Mouse (Mus musculus) hindbrain, postnatal 0 days (tissue): ENCODE measurements around the gene Tbkbp1. TPM values are rescaled to one million over a fixed set of nuclear protein-coding genes. Genes with fewer than 3 reads are reported as not detected.

ENCODE experiments used
- ATAC-seq: fragments of 200-750 bp; cut with Nextera tagmentation; 2 replicates; pipeline ENCODE4 v1.8.0; 2017; ENCODE audit warnings: mild to moderate bottlenecking, moderate TSS enrichment, moderate library complexity
- DNase-seq: peaks from one replicate; pipeline ENCODE4 v3.0.0-alpha.2; 2015; ENCODE audit warnings: low spot score
- H3K27ac ChIP-seq: fragments of 300-500 bp; sonication (generic); 2 replicates; pipeline ENCODE4 v1.5.1; 2014; ENCODE audit warnings: mild to moderate bottlenecking
- H3K27me3 ChIP-seq: fragments of 300-500 bp; sonication (generic); 2 replicates; pipeline ENCODE4 v1.6.1; 2014; ENCODE audit warnings: low read length, mixed read lengths; ENCODE audit not compliant: insufficient read depth
- H3K36me3 ChIP-seq: fragments of 300-500 bp; sonication (generic); 2 replicates; pipeline ENCODE4 v1.6.1; 2014; ENCODE audit warnings: low read length, mixed read lengths; ENCODE audit not compliant: insufficient read depth
- H3K4me1 ChIP-seq: fragments of 300-500 bp; sonication (generic); 2 replicates; pipeline ENCODE4 v1.6.1; 2014; ENCODE audit warnings: antibody characterized with exemption, low read length, mixed read lengths; ENCODE audit not compliant: insufficient read depth
- H3K4me2 ChIP-seq: fragments of 300-500 bp; sonication (generic); 2 replicates; pipeline ENCODE4 v1.6.1; 2014; ENCODE audit warnings: low read depth, mild to moderate bottlenecking, low read length, moderate library complexity, mixed read lengths
- H3K4me3 ChIP-seq: fragments of 300-500 bp; sonication (generic); 2 replicates; pipeline ENCODE4 v1.5.1; 2014; ENCODE audit warnings: low read length
- H3K9ac ChIP-seq: fragments of 300-500 bp; sonication (generic); replicated peaks from 2 replicates; pipeline ENCODE4 v1.6.1; 2014; ENCODE audit warnings: mild to moderate bottlenecking, low read length, moderate library complexity, mixed read lengths
- H3K9me3 ChIP-seq: fragments of 300-500 bp; sonication (generic); 2 replicates; pipeline ENCODE4 v1.6.1; 2016; ENCODE audit warnings: low read length, mixed read lengths
- CTCF ChIP-seq: IDR thresholded peaks from 2 replicates; pipeline ENCODE4 v1.5.1; 2016; ENCODE audit warnings: antibody characterized with exemption, control low read depth, low read depth
- WGBS: fragments of 180-500 bp; shearing (Covaris S2); extraction: QIAGEN DNeasy Blood & Tissue Kit; methylation state at CpG from one replicate; pipeline ENCODE4 v1.1.7; 2014; 5-methylcytosine and 5-hydroxymethylcytosine counted together
- polyA plus RNA-seq: library from polyadenylated mRNA; unstranded; fragments of >200 nt; fragmentation: Nextera tagmentation; extraction: Ambion mirVana; gene quantifications from 2 replicates; pipeline ENCODE4 v1.2.1, GENCODE M21; 2015
- total RNA-seq: library from RNA; depleted of rRNA; stranded (reverse); fragments of >200 nt; gene quantifications from 2 replicates; pipeline ENCODE4 v1.2.3, GENCODE M21; 2014

Tbkbp1 gene
- total and polyA plus RNA-seq, 2 experiments from 2014 or later, result 9.6 to 53.8 TPM

GRCm38 (mm10) chr11:97149026-97149425 is 2.3 kb downstream of the Tbkbp1 start:
- no peak overlapping the region for H3K4me3 ChIP-seq
- peaks cover 21% of the 10 kb centered on the region for H3K4me1 ChIP-seq
- TF ChIP-seq CTCF, result no peak
- no peak for ATAC-seq
- no peaks in the 10 kb centered on the region for H3K9me3 ChIP-seq
- 35% methylated on average over 9 of the region's 9 CpGs for WGBS
- DNase-seq, result no peak
- peak overlapping the region; percentile 76 for H3K4me2 ChIP-seq
- peak overlapping the region; percentile 93; the same call in 1 of the 2 replicates for H3K27ac ChIP-seq
- H3K36me3 ChIP-seq, result peaks cover 31% of the 10 kb centered on the region; the same call in 1 of the 2 replicates
- no peaks in the 10 kb centered on the region for H3K27me3 ChIP-seq
- 0 out of 2 replicates have a peak overlapping the region, but pooled peaks have one; percentile 84 for H3K9ac ChIP-seq

- DNase-seq, result no peak
- Histone ChIP-seq H3K4me1 (peaks cover 21% of the 10 kb centered on the region), H3K27me3 (no peaks in the 10 kb centered on the region), H3K36me3 (peaks cover 35% of the 10 kb centered on the region; the same call in 1 of the 2 replicates), H3K9ac (0 out of 2 replicates have a peak overlapping the region, but pooled peaks have one; percentile 84), H3K4me2 (peak overlapping the region; percentile 76), H3K4me3 (no peak overlapping the region), H3K9me3 (no peaks in the 10 kb centered on the region), H3K27ac (no peak overlapping the region)
- no peak for TF ChIP-seq CTCF
- no peak for ATAC-seq
- WGBS, result 46% methylated on average over 12 of the region's 12 CpGs
Measured at GRCm38 (mm10) chr11:97148591-97148990, 2.7 kb downstream of the Tbkbp1 start.

GRCm38 (mm10) chr11:97147333-97147732 is 4.0 kb downstream of the Tbkbp1 start:
- no peak for TF ChIP-seq CTCF
- H3K9ac ChIP-seq, result no peak overlapping the region
- WGBS, result 76% methylated on average over 8 of the region's 8 CpGs
- no peak overlapping the region for H3K4me2 ChIP-seq
- no peak overlapping the region for H3K4me3 ChIP-seq
- peaks cover 41% of the 10 kb centered on the region; the same call in 1 of the 2 replicates for H3K36me3 ChIP-seq
- no peak for ATAC-seq
- H3K27ac ChIP-seq, result no peak overlapping the region
- no peaks in the 10 kb centered on the region for H3K9me3 ChIP-seq
- H3K4me1 ChIP-seq, result peaks cover 14% of the 10 kb centered on the region
- no peak for DNase-seq
- H3K27me3 ChIP-seq, result no peaks in the 10 kb centered on the region

GRCm38 (mm10) chr11:97146724-97147123 is 4.6 kb downstream of the Tbkbp1 start:
- ATAC-seq (no peak), DNase-seq (peak; percentile 77)
- peaks cover 41% of the 10 kb centered on the region; the same call in 1 of the 2 replicates for H3K36me3 ChIP-seq
- no peak overlapping the region for H3K9ac ChIP-seq
- no peak overlapping the region for H3K4me2 ChIP-seq
- no peaks in the 10 kb centered on the region for H3K27me3 ChIP-seq
- 9% methylated on average over 8 of the region's 8 CpGs for WGBS
- TF ChIP-seq CTCF, result peak; percentile 90
- no peak overlapping the region for H3K27ac ChIP-seq
- H3K4me1 ChIP-seq, result peaks cover 9% of the 10 kb centered on the region; the same call in 1 of the 2 replicates
- no peak overlapping the region for H3K4me3 ChIP-seq
- no peaks in the 10 kb centered on the region for H3K9me3 ChIP-seq

GRCm38 (mm10) chr11:97145951-97146350 is 5.3 kb downstream of the Tbkbp1 start:
- TF ChIP-seq CTCF, result no peak
- peaks cover 41% of the 10 kb centered on the region; the same call in 1 of the 2 replicates for H3K36me3 ChIP-seq
- no peak for DNase-seq
- H3K27ac ChIP-seq, result no peak overlapping the region
- H3K9me3 ChIP-seq, result no peaks in the 10 kb centered on the region
- H3K9ac ChIP-seq, result no peak overlapping the region
- no peak for ATAC-seq
- no peak overlapping the region for H3K4me2 ChIP-seq
- H3K4me3 ChIP-seq, result no peak overlapping the region
- H3K4me1 ChIP-seq, result peaks cover 9% of the 10 kb centered on the region; the same call in 1 of the 2 replicates
- H3K27me3 ChIP-seq, result no peaks in the 10 kb centered on the region
- WGBS, result 82% methylated on average over 9 of the region's 9 CpGs

- Histone ChIP-seq H3K9me3 (no peaks in the 10 kb centered on the region), H3K4me1 (peaks cover 9% of the 10 kb centered on the region), H3K27me3 (no peaks in the 10 kb centered on the region), H3K4me2 (no peak overlapping the region), H3K4me3 (no peak overlapping the region), H3K27ac (no peak overlapping the region), H3K36me3 (peaks cover 41% of the 10 kb centered on the region; the same call in 1 of the 2 replicates), H3K9ac (no peak overlapping the region)
- WGBS, result 79% methylated on average over 2 of the region's 2 CpGs
- DNase-seq, result no peak
- no peak for TF ChIP-seq CTCF
- ATAC-seq, result no peak
Measured at GRCm38 (mm10) chr11:97145320-97145719, 6.0 kb downstream of the Tbkbp1 start.

GRCm38 (mm10) chr11:97143196-97143900 is 7.9 kb downstream of the Tbkbp1 start:
- Histone ChIP-seq H3K27me3 (no peaks in the 10 kb centered on the region), H3K4me3 (no peak overlapping the region), H3K27ac (no peak overlapping the region), H3K36me3 (peaks cover 38% of the 10 kb centered on the region; the same call in 1 of the 2 replicates), H3K4me2 (no peak overlapping the region), H3K4me1 (peaks cover 11% of the 10 kb centered on the region; the same call in 1 of the 2 replicates), H3K9me3 (no peaks in the 10 kb centered on the region), H3K9ac (no peak overlapping the region)
- no peak for ATAC-seq
- no peak for TF ChIP-seq CTCF
- WGBS, result 88% methylated on average over 9 of the region's 9 CpGs
- no peak for DNase-seq
